Mouse (Mus musculus) ES-Bruce4 (cell line): ENCODE data around the gene Ecm2.

Experiments
- CTCF ChIP-seq: IDR thresholded peaks from one replicate; pipeline ENCODE4 v1.8.1; 2011; ENCODE audit warnings: low read depth, low read length
- EP300 ChIP-seq: IDR thresholded peaks from 2 replicates; pipeline ENCODE4 v1.6.1; 2011; ENCODE audit warnings: low read depth, low read length; ENCODE audit not compliant: insufficient read depth
- POLR2A ChIP-seq: IDR thresholded peaks from one replicate; pipeline ENCODE4 v1.8.1; 2011; ENCODE audit warnings: low read length; ENCODE audit not compliant: insufficient read depth

DNA sequence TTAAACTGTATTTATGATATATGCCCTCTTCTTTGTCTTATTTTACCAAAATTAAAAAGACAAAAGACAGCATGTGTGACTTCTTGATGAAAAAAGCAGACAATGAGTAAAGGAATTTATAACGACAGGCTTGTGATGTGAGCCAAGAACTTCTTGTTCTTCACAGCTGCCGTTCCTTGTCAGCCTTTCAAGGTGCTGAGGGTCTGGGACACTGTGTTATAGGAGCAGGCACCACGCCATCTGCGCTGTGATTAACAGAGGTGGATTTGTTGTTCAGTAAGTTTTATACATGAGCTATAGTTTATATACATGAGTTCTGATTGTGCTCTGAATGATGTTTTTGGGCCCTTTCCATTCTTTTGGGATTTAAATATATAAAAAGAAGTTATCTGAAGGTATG is 25.2 kb upstream of the Ecm2 start:
- TF ChIP-seq POLR2A: no peak
- no peak for TF ChIP-seq EP300
- no peak for TF ChIP-seq CTCF
